Mouse (Mus musculus) lung, adult 2 months (tissue): ENCODE measurements around the gene Cdh18. TPM values are rescaled to one million over a fixed set of nuclear protein-coding genes. Genes with fewer than 3 reads are reported as not detected.
"Not testable (repeated sequence)": the region's sequence is repeated elsewhere in the genome, so short reads cannot be mapped to it uniquely, and the experiment has no call there.

ENCODE experiments used
- DNase-seq: peaks from one replicate; pipeline ENCODE4 v3.0.0; 2022
- H3K4me1 ChIP-seq: fragments of 200-500 bp; 2 replicates; pipeline ENCODE4 v1.6.1; 2011; ENCODE audit warnings: low read length; ENCODE audit not compliant: control insufficient read depth, insufficient read depth
- H3K4me3 ChIP-seq: fragments of 200-500 bp; replicated peaks from 2 replicates; pipeline ENCODE3; 2011; ENCODE audit warnings: low read depth, mild to moderate bottlenecking, control low read depth, low read length; ENCODE audit errors: extremely low read depth
- CTCF ChIP-seq: fragments of 200-500 bp; IDR thresholded peaks from 2 replicates; pipeline ENCODE4 v1.5.1; 2011; ENCODE audit warnings: mild to moderate bottlenecking, low read length, control low read depth; ENCODE audit not compliant: insufficient read depth
- POLR2A ChIP-seq: fragments of 200-500 bp; IDR thresholded peaks from 2 replicates; pipeline ENCODE4 v1.6.1; 2011; ENCODE audit warnings: low read depth, mild to moderate bottlenecking, control low read depth, low read length, borderline replicate concordance; ENCODE audit errors: extremely low read depth
- WGBS: fragments of 180-500 bp; shearing (Covaris S2); methylation state at CpG from one replicate; pipeline ENCODE4 v1.1.7; 2018; 5-methylcytosine and 5-hydroxymethylcytosine counted together
- polyA plus RNA-seq: library from polyadenylated mRNA; depleted of rRNA; stranded (reverse); fragments of >200 nt; gene quantifications from 2 replicates; pipeline ENCODE4 v1.2.3, GENCODE M21; 2012

Cdh18 gene
- polyA plus RNA-seq, 1 experiment, result not detected

- no peaks in the 10 kb centered on the region for H3K4me1 ChIP-seq
- TF ChIP-seq CTCF, result no peak
- no peak for DNase-seq
- WGBS, result 44% methylated on average over 3 of the region's 3 CpGs
- H3K4me3 ChIP-seq, result no peak overlapping the region
These were observed 187.3 kb downstream of the Cdh18 start for GRCm38 (mm10) chr15:22736165-22736564.

GRCm38 (mm10) chr15:22761257-22761656 is 212.4 kb downstream of the Cdh18 start:
- H3K4me3 ChIP-seq, DNase-seq, H3K4me1 ChIP-seq: not testable (repeated sequence)

GRCm38 (mm10) chr15:22766591-22766990 is 217.8 kb downstream of the Cdh18 start:
- H3K4me1 ChIP-seq, DNase-seq, H3K4me3 ChIP-seq: not testable (repeated sequence)
- 83% methylated on average over 3 of the region's 3 CpGs for WGBS

- Histone ChIP-seq H3K4me3 (no peak overlapping the region), H3K4me1 (no peaks in the 10 kb centered on the region)
- DNase-seq, result no peak
- TF ChIP-seq POLR2A (no peak), CTCF (no peak)
- WGBS, result 78% methylated on average over 4 of the region's 4 CpGs
These were observed 227.5 kb downstream of the Cdh18 start for GRCm38 (mm10) chr15:22776346-22776745.

- no peak overlapping the region for H3K4me3 ChIP-seq
- 68% methylated on average over 6 of the region's 6 CpGs for WGBS
- no peak for DNase-seq
- TF ChIP-seq POLR2A (no peak), CTCF (no peak)
- H3K4me1 ChIP-seq, result no peaks in the 10 kb centered on the region
These were observed 240.9 kb downstream of the Cdh18 start for GRCm38 (mm10) chr15:22789696-22790095.

- WGBS, result 89% methylated on average over 3 of the region's 3 CpGs
- H3K4me3 ChIP-seq, result no peak overlapping the region
- no peak for DNase-seq
- no peaks in the 10 kb centered on the region for H3K4me1 ChIP-seq
- no peak for TF ChIP-seq POLR2A
These were observed 243.0 kb downstream of the Cdh18 start for GRCm38 (mm10) chr15:22791791-22792190.

- no peaks in the 10 kb centered on the region for H3K4me1 ChIP-seq
- H3K4me3 ChIP-seq, result no peak overlapping the region
- no peak for DNase-seq
- no peak for TF ChIP-seq CTCF
- TF ChIP-seq POLR2A, result no peak
These were observed 284.3 kb downstream of the Cdh18 start for GRCm38 (mm10) chr15:22833127-22833526.

- no peak for DNase-seq
- no peaks in the 10 kb centered on the region for H3K4me1 ChIP-seq
- 50% methylated on average over 1 of the region's 1 CpGs for WGBS
- no peak overlapping the region for H3K4me3 ChIP-seq
- no peak for TF ChIP-seq POLR2A
- no peak for TF ChIP-seq CTCF
These were observed 288.4 kb downstream of the Cdh18 start for GRCm38 (mm10) chr15:22837173-22837572.

- no peaks in the 10 kb centered on the region for H3K4me1 ChIP-seq
- H3K4me3 ChIP-seq, result no peak overlapping the region
- no peak for DNase-seq
- no peak for TF ChIP-seq CTCF
- TF ChIP-seq POLR2A, result no peak
These were observed 308.9 kb downstream of the Cdh18 start for GRCm38 (mm10) chr15:22857704-22858103.

- no peak overlapping the region for H3K4me3 ChIP-seq
- TF ChIP-seq POLR2A, result no peak
- no peak for TF ChIP-seq CTCF
- H3K4me1 ChIP-seq, result no peaks in the 10 kb centered on the region
- DNase-seq, result no peak
- 48% methylated on average over 1 of the region's 1 CpGs for WGBS
These were observed 321.9 kb downstream of the Cdh18 start for GRCm38 (mm10) chr15:22870679-22871078.

- WGBS, result 59% methylated on average over 4 of the region's 4 CpGs
- TF ChIP-seq POLR2A (no peak), CTCF (no peak)
- Histone ChIP-seq H3K4me3 (no peak overlapping the region), H3K4me1 (no peaks in the 10 kb centered on the region)
- no peak for DNase-seq
These were observed 348.9 kb downstream of the Cdh18 start for GRCm38 (mm10) chr15:22897724-22898123.

GRCm38 (mm10) chr15:22898208-22898607 is 349.4 kb downstream of the Cdh18 start:
- TF ChIP-seq CTCF (no peak), POLR2A (no peak)
- 61% methylated on average over 4 of the region's 4 CpGs for WGBS
- Histone ChIP-seq H3K4me1 (no peaks in the 10 kb centered on the region), H3K4me3 (no peak overlapping the region)
- no peak for DNase-seq
